Comparison of ENCODE assay signal across 17 mouse cellular contexts in the genomic region with DNA sequence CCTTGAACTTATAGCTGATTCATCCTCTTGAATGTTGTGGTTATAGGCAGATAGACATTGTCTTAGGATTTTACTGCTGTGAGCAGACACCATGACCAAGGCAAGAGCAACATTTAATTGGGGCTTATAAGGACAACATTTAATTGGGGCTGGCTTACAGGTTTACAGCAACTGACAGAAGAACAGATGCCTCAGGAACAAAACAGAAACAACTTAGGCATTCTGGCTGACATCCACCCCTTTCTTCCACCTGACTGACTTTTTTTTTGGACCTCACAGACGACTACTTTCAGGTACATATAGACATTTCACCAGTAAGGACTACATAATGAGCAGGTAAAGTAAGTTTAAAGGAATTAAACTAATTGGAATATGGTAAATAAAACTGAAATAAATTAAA.
DNase-seq lines count a peak whose midpoint lies in the region; TF ChIP-seq lines count a peak whose summit lies in the region.
"Had no signal": no experiment of that assay in that cellular context is flagged by ENCODE, and none has a peak within 500 bp of the region (broad histone marks: within the 10 kb centered on the region; RNA-seq: fewer than 3 reads in every experiment).

No protein-coding gene starts in this region.

- TF ChIP-seq POLR2A in cerebellum, adult 2 months (IDR thresholded peaks at IDR 0.05; ENCODE audit: borderline replicate concordance, insufficient read depth, low read length) = no peak

- no peak for TF ChIP-seq CTCF in cerebellum, adult 2 months (IDR thresholded peaks at IDR 0.05; ENCODE audit: borderline replicate concordance, insufficient read depth, low read depth, low read length)

- DNase-seq in cerebellum, adult 11-12 months = peak; percentile 31
- no peak for DNase-seq in cerebellum, postnatal 4 days (ENCODE audit: low spot score in 2 of 2)
- DNase-seq in brain, adult 2 months (ENCODE audit: low read depth, low spot score) = peak; percentile 60
- peak; percentile 24 to 62 for DNase-seq in cerebellum, adult 2 months
- peak; percentile 13 to 41 for DNase-seq in cerebellum, postnatal 14 days
- no peak for DNase-seq in gastrocnemius, adult 8-10 months (ENCODE audit: low spot score in 2 of 2)
- DNase-seq in left cerebral cortex, adult 8-10 months (ENCODE audit: low spot score in 2 of 2) = no peak
- DNase-seq: adrenal gland, postnatal 10 days; gastrocnemius, postnatal 10 days; heart, adult 18-20 months; heart, postnatal 14 days; kidney, adult 9 months had no signal

- H3K27ac ChIP-seq in cerebellum, adult 2 months (ENCODE audit: insufficient read depth, low read length) = no peak overlapping the region
- H3K27ac ChIP-seq: embryonic facial prominence, embryonic 12.5 days; heart, embryonic 10.5 days; heart, embryonic 15.5 days; hindbrain, embryonic 10.5 days; hindbrain, embryonic 14.5 days had no signal

- 12% methylated on average over 1 of the region's 1 CpGs for WGBS in cerebellum, adult 2 months

- no peak overlapping the region for H3K4me3 ChIP-seq in cerebellum, adult 2 months (replicated peaks; ENCODE audit: insufficient read depth, low read depth, low read length)
- H3K4me3 ChIP-seq: embryonic facial prominence, embryonic 12.5 days; heart, embryonic 10.5 days; heart, embryonic 15.5 days; hindbrain, embryonic 10.5 days had no signal

- H3K27me3 ChIP-seq in cerebellum, adult 2 months (ENCODE audit: control insufficient read depth, insufficient read depth, low read length) = no peaks in the 10 kb centered on the region
- H3K27me3 ChIP-seq: embryonic facial prominence, embryonic 12.5 days; heart, embryonic 15.5 days had no signal

- H3K4me1 ChIP-seq in cerebellum, adult 2 months (ENCODE audit: control insufficient read depth, insufficient read depth, low read length) = peaks cover 4% of the 10 kb centered on the region; the same call in 1 of the 2 replicates

Comparison
In these comparisons a context has a peak if more than half of its experiments do, and no peak if none do; other contexts are left out.
1. DNase-seq: peak in cerebellum, adult 11-12 months (single experiment), brain, adult 2 months (single experiment), cerebellum, adult 2 months (2 of 2) and cerebellum, postnatal 14 days (2 of 2); none in cerebellum, postnatal 4 days (0 of 2), gastrocnemius, adult 8-10 months (0 of 2) and left cerebral cortex, adult 8-10 months (0 of 2).